Mouse (Mus musculus) CH12.LX (cell line): ENCODE results near the gene Map3k20.

Experiments
- CTCF ChIP-seq, 2 experiments: IDR thresholded peaks in 1 of 2; conservative IDR thresholded peaks in 1 of 2; 2 replicates each; pipeline ENCODE4 v1.5.1; 2011 to 2012; ENCODE audit warnings: low read depth in 2 of 2, low read length in 2 of 2, improper control_type of control experiment in 1 of 2, inconsistent platforms in 1 of 2, mild to moderate bottlenecking in 1 of 2, moderate library complexity in 1 of 2
- EP300 ChIP-seq: IDR thresholded peaks from 2 replicates; pipeline ENCODE4 v1.6.1; 2011; ENCODE audit warnings: low read length, improper control_type of control experiment
- HCFC1 ChIP-seq: IDR thresholded peaks from 2 replicates; pipeline ENCODE4 v1.6.1; 2012; ENCODE audit warnings: low read depth, mild to moderate bottlenecking, inconsistent platforms, low read length, improper control_type of control experiment
- MAZ ChIP-seq: IDR thresholded peaks from 2 replicates; pipeline ENCODE4 v1.6.1; 2012; ENCODE audit warnings: low read depth, mild to moderate bottlenecking, inconsistent platforms, low read length, improper control_type of control experiment, moderate library complexity
- SMC3 ChIP-seq: IDR thresholded peaks from 2 replicates; pipeline ENCODE4 v1.6.1; 2011; ENCODE audit warnings: low read depth, low read length, improper control_type of control experiment
- TBP ChIP-seq: conservative IDR thresholded peaks from 2 replicates; pipeline ENCODE4 v1.6.1; 2011; ENCODE audit warnings: low read depth, low read length, improper control_type of control experiment
- TCF12 ChIP-seq: IDR thresholded peaks from 2 replicates; pipeline ENCODE4 v1.6.1; 2014; ENCODE audit warnings: low read depth, mild to moderate bottlenecking, inconsistent platforms, low read length, improper control_type of control experiment

DNA sequence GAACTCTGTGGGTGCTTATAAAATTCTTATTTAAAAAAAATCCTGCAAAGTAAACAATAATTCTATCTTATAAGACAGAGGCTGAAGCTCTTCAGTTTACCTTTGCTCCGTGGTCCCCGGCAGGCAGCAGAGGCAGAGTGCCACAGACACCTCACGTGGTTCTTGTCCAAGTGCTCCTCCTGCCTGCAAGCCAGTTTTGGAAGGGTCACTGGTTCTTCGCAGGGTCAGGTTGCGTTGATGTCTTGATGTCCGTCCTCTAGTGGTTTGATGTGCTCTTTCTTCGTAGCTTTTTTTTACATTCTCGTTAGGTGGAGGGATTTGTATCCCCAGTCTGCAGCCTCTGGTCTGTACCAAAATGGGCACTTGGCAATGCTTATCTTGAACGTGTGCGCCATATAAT lies 71.0 kb downstream of the Map3k20 start:
- TF ChIP-seq HCFC1 (no peak), CTCF (conservative IDR thresholded peaks at IDR 0.05 in 1 of 2, IDR thresholded peaks at IDR 0.05 in 1 of 2; ENCODE audit: low read depth in 2 of 2, low read length in 2 of 2) (no peak), TBP (no peak), MAZ (no peak), TCF12 (no peak), EP300 (no peak), SMC3 (no peak)
